Mouse (Mus musculus) MEL (cell line): ENCODE measurements at regions not wholly inside any gene's neighbourhood (a gene's known extent, or its start where the extent isn't known, plus 50 kb on each side); places are given as distances from the start of the nearest gene placed in this dataset.

Experiments used
- DNase-seq: peaks from one replicate; pipeline ENCODE4 v3.0.0; 2011; ENCODE audit warnings: low read depth, low spot score
- H3K27ac ChIP-seq: 2 replicates; pipeline ENCODE4 v1.5.1; 2012; ENCODE audit warnings: low read depth, mild to moderate bottlenecking, control low read depth, low read length, moderate library complexity; ENCODE audit not compliant: control insufficient read depth
- H3K27me3 ChIP-seq, 2 experiments: fragments of 150-350 bp in 1 of 2; sonication (generic) in 1 of 2; 2 replicates each; pipeline ENCODE4 v1.6.1; 2012; ENCODE audit warnings: low read length in 2 of 2, mild to moderate bottlenecking in 2 of 2, improper control_type of control experiment in 1 of 2, moderate library complexity in 1 of 2; ENCODE audit not compliant: insufficient read depth in 2 of 2, control insufficient read depth in 1 of 2
- H3K36me3 ChIP-seq, 2 experiments: 2 replicates each; pipeline ENCODE4 v1.6.1; 2012 to 2014; ENCODE audit warnings: low read length in 2 of 2, improper control_type of control experiment in 1 of 2, inconsistent platforms in 1 of 2, mild to moderate bottlenecking in 1 of 2; ENCODE audit not compliant: insufficient read depth in 2 of 2, control insufficient read depth in 1 of 2
- H3K4me1 ChIP-seq, 2 experiments: fragments of 150-350 bp in 1 of 2; sonication (generic) in 1 of 2; 2 replicates each; pipeline ENCODE4 v1.6.1; 2012; ENCODE audit warnings: low read length in 2 of 2, improper control_type of control experiment in 1 of 2, mild to moderate bottlenecking in 1 of 2; ENCODE audit not compliant: insufficient read depth in 2 of 2, control insufficient read depth in 1 of 2
- H3K4me3 ChIP-seq, 2 experiments: fragments of 150-350 bp in 1 of 2; sonication (generic) in 1 of 2; 2 replicates each; pipeline ENCODE4 v1.5.1; 2012; ENCODE audit warnings: low read depth in 2 of 2, low read length in 2 of 2, mild to moderate bottlenecking in 2 of 2, moderate library complexity in 2 of 2, control low read depth in 1 of 2, improper control_type of control experiment in 1 of 2; ENCODE audit not compliant: control insufficient read depth in 1 of 2, insufficient read depth in 1 of 2
- H3K79me2 ChIP-seq: 2 replicates; pipeline ENCODE4 v1.6.1; 2012; ENCODE audit warnings: mild to moderate bottlenecking, low read length, moderate library complexity; ENCODE audit not compliant: control insufficient read depth, poor library complexity, insufficient read depth
- H3K9ac ChIP-seq: 2 replicates; pipeline ENCODE4 v1.6.1; 2012; ENCODE audit warnings: low read depth, mild to moderate bottlenecking, control low read depth, low read length, moderate library complexity; ENCODE audit not compliant: control insufficient read depth, poor library complexity, severe bottlenecking
- H3K9me3 ChIP-seq: fragments of 150-350 bp; sonication (generic); replicated peaks from 2 replicates; pipeline ENCODE4 v1.6.1; 2012; ENCODE audit warnings: mild to moderate bottlenecking, low read length, improper control_type of control experiment, moderate library complexity; ENCODE audit not compliant: insufficient read depth
- BHLHE40 ChIP-seq: IDR thresholded peaks from 2 replicates; pipeline ENCODE4 v1.6.1; 2012; ENCODE audit warnings: low read depth, mild to moderate bottlenecking, inconsistent platforms, low read length, improper control_type of control experiment, borderline replicate concordance
- CHD1 ChIP-seq: IDR thresholded peaks from 2 replicates; pipeline ENCODE4 v1.6.1; 2012; ENCODE audit warnings: low read depth, mild to moderate bottlenecking, inconsistent platforms, low read length, improper control_type of control experiment
- CTCF ChIP-seq, 3 experiments: IDR thresholded peaks in 2 of 3; conservative IDR thresholded peaks in 1 of 3; 2 replicates each; pipeline ENCODE4 v1.5.1; 2011 to 2012; ENCODE audit warnings: low read length in 3 of 3, low read depth in 2 of 3, mild to moderate bottlenecking in 2 of 3, improper control_type of control experiment in 1 of 3, inconsistent platforms in 1 of 3, mixed read lengths in 1 of 3, moderate library complexity in 1 of 3; ENCODE audit not compliant: control insufficient read depth in 1 of 3, insufficient read depth in 1 of 3, poor library complexity in 1 of 3, severe bottlenecking in 1 of 3
- E2F4 ChIP-seq: IDR thresholded peaks from 2 replicates; pipeline ENCODE4 v1.6.1; 2011; ENCODE audit warnings: low read depth, low read length, improper control_type of control experiment, borderline replicate concordance
- ELF1 ChIP-seq: IDR thresholded peaks from 2 replicates; pipeline ENCODE4 v1.6.1; 2014; ENCODE audit warnings: low read depth, mild to moderate bottlenecking, inconsistent platforms, low read length, improper control_type of control experiment, moderate library complexity
- EP300 ChIP-seq, 2 experiments: IDR thresholded peaks; 2 replicates each; pipeline ENCODE4 v1.6.1; 2011; ENCODE audit warnings: improper control_type of control experiment in 2 of 2, low read length in 2 of 2, low read depth in 1 of 2, mild to moderate bottlenecking in 1 of 2
- GATA1 ChIP-seq: IDR thresholded peaks from 2 replicates; pipeline ENCODE4 v1.6.1; 2011; ENCODE audit warnings: low read depth, low read length, improper control_type of control experiment
- HCFC1 ChIP-seq: IDR thresholded peaks from 2 replicates; pipeline ENCODE4 v1.6.1; 2012; ENCODE audit warnings: low read depth, mild to moderate bottlenecking, inconsistent platforms, low read length, improper control_type of control experiment, moderate library complexity
- KAT2A ChIP-seq: conservative IDR thresholded peaks from 2 replicates; pipeline ENCODE4 v1.6.1; 2012; ENCODE audit warnings: low read depth, low read length, improper control_type of control experiment, inconsistent platforms
- MAFK ChIP-seq: IDR thresholded peaks from 2 replicates; pipeline ENCODE4 v1.6.1; 2011; ENCODE audit warnings: low read depth, mild to moderate bottlenecking, low read length, improper control_type of control experiment, borderline replicate concordance
- MAZ ChIP-seq: IDR thresholded peaks from 2 replicates; pipeline ENCODE4 v1.6.1; 2012; ENCODE audit warnings: low read depth, mild to moderate bottlenecking, inconsistent platforms, low read length, improper control_type of control experiment
- MEF2A ChIP-seq: IDR thresholded peaks from 2 replicates; pipeline ENCODE4 v1.6.1; 2014; ENCODE audit warnings: low read depth, mild to moderate bottlenecking, inconsistent platforms, low read length, improper control_type of control experiment; ENCODE audit not compliant: poor library complexity, insufficient replicate concordance, severe bottlenecking; ENCODE audit errors: extremely low read depth
- MYB ChIP-seq: IDR thresholded peaks from 2 replicates; pipeline ENCODE4 v1.6.1; 2011; ENCODE audit warnings: mild to moderate bottlenecking, low read depth, low read length, improper control_type of control experiment
- MYC ChIP-seq: IDR thresholded peaks from 2 replicates; pipeline ENCODE4 v1.6.1; 2011; ENCODE audit warnings: low read depth, mild to moderate bottlenecking, low read length, improper control_type of control experiment, moderate library complexity
- NELFE ChIP-seq: IDR thresholded peaks from 2 replicates; pipeline ENCODE4 v1.6.1; 2011; ENCODE audit warnings: low read depth, low read length, improper control_type of control experiment
- NRF1 ChIP-seq: IDR thresholded peaks from 2 replicates; pipeline ENCODE4 v1.6.1; 2014; ENCODE audit warnings: low read depth, mild to moderate bottlenecking, inconsistent platforms, low read length, improper control_type of control experiment, moderate library complexity; ENCODE audit not compliant: poor library complexity, insufficient read depth, severe bottlenecking
- POLR2A ChIP-seq, 2 experiments: IDR thresholded peaks; 2 replicates each; pipeline ENCODE4 v1.6.1; 2011 to 2012; ENCODE audit warnings: low read length in 2 of 2, mild to moderate bottlenecking in 2 of 2, control low read depth in 1 of 2, improper control_type of control experiment in 1 of 2, low read depth in 1 of 2, moderate library complexity in 1 of 2; ENCODE audit not compliant: control insufficient read depth in 1 of 2, insufficient read depth in 1 of 2, poor library complexity in 1 of 2
- POLR2AphosphoS2 ChIP-seq: IDR thresholded peaks from 2 replicates; pipeline ENCODE4 v1.6.1; 2011; ENCODE audit warnings: low read length, improper control_type of control experiment
- POLR2AphosphoS5 ChIP-seq: IDR thresholded peaks from 2 replicates; pipeline ENCODE4 v1.6.1; 2012; ENCODE audit warnings: low read depth, borderline replicate concordance, mild to moderate bottlenecking, inconsistent platforms, low read length, moderate library complexity, mixed read lengths
- RAD21 ChIP-seq: IDR thresholded peaks from 2 replicates; pipeline ENCODE4 v1.6.1; 2011; ENCODE audit warnings: mild to moderate bottlenecking, low read depth, low read length, improper control_type of control experiment
- RCOR1 ChIP-seq: IDR thresholded peaks from 2 replicates; pipeline ENCODE4 v1.6.1; 2012; ENCODE audit warnings: low read depth, mild to moderate bottlenecking, inconsistent platforms, low read length, improper control_type of control experiment
- SIN3A ChIP-seq: IDR thresholded peaks from 2 replicates; pipeline ENCODE4 v1.6.1; 2012; ENCODE audit warnings: low read length, improper control_type of control experiment, inconsistent platforms
- SMC3 ChIP-seq: IDR thresholded peaks from 2 replicates; pipeline ENCODE4 v1.6.1; 2011; ENCODE audit warnings: low read depth, low read length, improper control_type of control experiment
- USF2 ChIP-seq, 2 experiments: IDR thresholded peaks; 2 replicates each; pipeline ENCODE4 v1.6.1; 2011 to 2012; ENCODE audit warnings: improper control_type of control experiment in 2 of 2, low read length in 2 of 2, borderline replicate concordance in 1 of 2, inconsistent platforms in 1 of 2, low read depth in 1 of 2, mild to moderate bottlenecking in 1 of 2; ENCODE audit not compliant: insufficient read depth in 1 of 2
- ZC3H11A ChIP-seq: IDR thresholded peaks from 2 replicates; pipeline ENCODE4 v1.6.1; 2012; ENCODE audit warnings: low read depth, mild to moderate bottlenecking, inconsistent platforms, low read length, improper control_type of control experiment
- ZKSCAN1 ChIP-seq: IDR thresholded peaks from 2 replicates; pipeline ENCODE4 v1.6.1; 2012; ENCODE audit warnings: low read depth, mild to moderate bottlenecking, inconsistent platforms, low read length, improper control_type of control experiment, moderate library complexity
- ZMIZ1 ChIP-seq: IDR thresholded peaks from 2 replicates; pipeline ENCODE4 v1.6.1; 2012; ENCODE audit warnings: low read depth, mild to moderate bottlenecking, inconsistent platforms, low read length, improper control_type of control experiment, moderate library complexity
- ZNF384 ChIP-seq: IDR thresholded peaks from 2 replicates; pipeline ENCODE4 v1.6.1; 2012; ENCODE audit warnings: low read depth, mild to moderate bottlenecking, inconsistent platforms, low read length, improper control_type of control experiment

DNA sequence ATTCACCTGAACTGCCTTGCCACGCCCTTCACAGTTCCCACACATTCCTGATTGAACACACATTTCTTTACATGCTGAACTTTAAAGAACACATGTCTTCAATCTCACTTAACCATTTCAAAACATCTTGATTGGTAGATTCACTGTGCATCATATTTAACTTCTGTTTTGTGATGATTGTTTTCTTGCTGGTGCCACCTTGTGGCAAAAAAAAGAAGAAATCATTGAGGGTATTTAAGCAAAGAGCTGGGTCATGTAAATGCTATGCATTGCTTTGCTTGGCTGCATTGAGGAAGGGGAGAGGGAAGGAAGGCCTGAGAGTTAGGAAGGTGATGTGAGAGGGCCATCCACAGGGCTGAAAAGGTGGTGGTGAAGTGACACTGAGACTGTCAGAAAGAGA lies 78.3 kb upstream of the Cobl start:
- no peak overlapping the region for H3K4me3 ChIP-seq
- H3K36me3 ChIP-seq = no peaks in the 10 kb centered on the region
- no peaks in the 10 kb centered on the region for H3K9me3 ChIP-seq
- no peak for TF ChIP-seq ZKSCAN1
- no peak for TF ChIP-seq BHLHE40
- TF ChIP-seq NELFE = no peak
- TF ChIP-seq E2F4 = no peak
- TF ChIP-seq MYB = no peak
- TF ChIP-seq MYC = no peak
- peak; percentile 43 for TF ChIP-seq SMC3
- peak in 1 of 3 experiments; percentile 40; a peak in 2 of 6 replicates for TF ChIP-seq CTCF (IDR thresholded peaks at IDR 0.05 in 2 of 3, conservative IDR thresholded peaks at IDR 0.05 in 1 of 3; ENCODE audit: control insufficient read depth in 1 of 3, insufficient read depth in 1 of 3, low read depth in 2 of 3, low read length in 3 of 3, poor library complexity in 1 of 3, severe bottlenecking in 1 of 3)
- no peak for TF ChIP-seq SIN3A
- TF ChIP-seq MAFK = no peak
- no peak for TF ChIP-seq MAZ
- no peak for TF ChIP-seq GATA1
- TF ChIP-seq POLR2AphosphoS2 = no peak
- no peak for TF ChIP-seq ELF1
- peak; percentile 36 for TF ChIP-seq RAD21
- no peak for TF ChIP-seq POLR2A (IDR thresholded peaks at IDR 0.05; ENCODE audit: control insufficient read depth in 1 of 2, insufficient read depth in 1 of 2, low read depth in 1 of 2, low read length in 2 of 2, poor library complexity in 1 of 2)
- no peak for TF ChIP-seq EP300 (IDR thresholded peaks at IDR 0.05; ENCODE audit: low read depth in 1 of 2, low read length in 2 of 2)
- no peak for TF ChIP-seq NRF1
- no peaks in the 10 kb centered on the region for H3K79me2 ChIP-seq
- no peaks in the 10 kb centered on the region for H3K4me1 ChIP-seq
- no peak overlapping the region for H3K27ac ChIP-seq
- H3K9ac ChIP-seq = no peak overlapping the region
- H3K27me3 ChIP-seq = no peaks in the 10 kb centered on the region
- peak; percentile 17 for DNase-seq

DNA sequence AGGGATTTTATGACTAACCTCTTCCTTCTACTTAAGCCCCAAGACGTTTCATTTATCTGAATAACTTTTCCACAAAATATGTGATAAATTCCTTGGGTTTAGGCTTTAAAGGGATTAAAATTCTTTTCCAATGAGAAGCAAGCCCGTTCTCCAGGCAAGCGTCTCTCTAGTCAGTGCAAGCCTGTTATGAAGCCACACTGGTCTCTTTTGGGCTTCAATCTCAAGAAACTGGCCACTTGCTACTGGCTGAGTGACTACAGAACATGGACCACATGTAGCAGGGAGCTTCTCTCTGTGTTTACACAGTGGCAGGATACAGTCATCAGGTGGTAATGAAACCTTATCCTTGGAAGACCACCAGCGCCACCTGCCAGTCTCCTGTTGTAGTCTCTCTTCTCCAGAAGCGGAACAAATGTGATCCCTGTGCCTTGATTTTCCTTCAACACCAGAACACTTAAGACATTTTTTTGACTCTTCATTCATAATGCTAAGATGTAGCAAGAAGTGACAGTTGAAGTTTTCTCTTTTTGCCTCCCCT lies 75.6 kb upstream of the Cobl start:
- TF ChIP-seq ELF1 (no peak), GATA1 (no peak), KAT2A (no peak), SMC3 (no peak), CHD1 (no peak), NELFE (no peak), CTCF (IDR thresholded peaks at IDR 0.05 in 2 of 3, conservative IDR thresholded peaks at IDR 0.05 in 1 of 3; ENCODE audit: control insufficient read depth in 1 of 3, insufficient read depth in 1 of 3, low read depth in 2 of 3, low read length in 3 of 3, poor library complexity in 1 of 3, severe bottlenecking in 1 of 3) (peak in 1 of 3 experiments; percentile 5; a peak in 2 of 6 replicates), ZNF384 (no peak), POLR2AphosphoS5 (no peak), ZMIZ1 (no peak), HCFC1 (no peak), MYB (no peak), MEF2A (no peak), RAD21 (peak; percentile 13; the same call in 1 of the 2 replicates), USF2 (IDR thresholded peaks at IDR 0.05; ENCODE audit: borderline replicate concordance in 1 of 2, insufficient read depth in 1 of 2, low read depth in 1 of 2, low read length in 2 of 2) (no peak), RCOR1 (no peak), ZC3H11A (no peak)
- Histone ChIP-seq H3K9me3 (no peaks in the 10 kb centered on the region), H3K27ac (no peak overlapping the region), H3K79me2 (no peaks in the 10 kb centered on the region), H3K36me3 (no peaks in the 10 kb centered on the region), H3K4me1 (no peaks in the 10 kb centered on the region), H3K9ac (no peak overlapping the region), H3K4me3 (no peak overlapping the region), H3K27me3 (peaks cover 0 to 2% of the 10 kb centered on the region in 2 experiments; a peak in 1 of 4 replicates)
- DNase-seq = no peak
